Mouse (Mus musculus): ENCODE measurements around the gene Smim24. TPM values are rescaled to one million over a fixed set of nuclear protein-coding genes. Genes with fewer than 3 reads are reported as not detected.

Gene Smim24
- polyA plus RNA-seq, 1 experiment from 2014 or later = 3.1 TPM

GRCm38 (mm10) chr10:81412586-81413309 lies 19.9 kb downstream of the Smim24 start:
- Histone ChIP-seq H3K27ac (peak overlapping the region; percentile 66), H3K4me2 (no peak overlapping the region), H3K4me3 (no peak overlapping the region), H3K9ac (0 out of 2 replicates have a peak overlapping the region, but pooled peaks have one; percentile 17), H3K9me3 (no peaks in the 10 kb centered on the region), H3K27me3 (peaks cover 11% of the 10 kb centered on the region), H3K4me1 (peaks cover 98% of the 10 kb centered on the region), H3K36me3 (peaks cover 44% of the 10 kb centered on the region)
- WGBS = 72% methylated on average over 16 of the region's 16 CpGs
- ATAC-seq (ENCODE audit: insufficient number of reproducible peaks, insufficient read depth, low FRiP score, low TSS enrichment, low read depth) = no peak

- H3K9ac ChIP-seq = peak overlapping the region; percentile 44; the same call in 1 of the 2 replicates
- H3K27ac ChIP-seq = peak overlapping the region; percentile 48; the same call in 1 of the 2 replicates
- peak overlapping the region; percentile 14; the same call in 1 of the 2 replicates for H3K4me3 ChIP-seq
- H3K9me3 ChIP-seq = no peaks in the 10 kb centered on the region
- peaks cover 98% of the 10 kb centered on the region for H3K4me1 ChIP-seq
- 26% methylated on average over 26 of the region's 26 CpGs for WGBS
- peak overlapping the region; percentile 40 for H3K4me2 ChIP-seq
- ATAC-seq (ENCODE audit: insufficient number of reproducible peaks, insufficient read depth, low FRiP score, low TSS enrichment, low read depth) = no peak
- peaks cover 36% of the 10 kb centered on the region for H3K36me3 ChIP-seq
- H3K27me3 ChIP-seq = peaks cover 2% of the 10 kb centered on the region; the same call in 1 of the 2 replicates
Measured at GRCm38 (mm10) chr10:81413310-81414261, 20.7 kb downstream of the Smim24 start.

GRCm38 (mm10) chr10:81414682-81415081 lies 21.8 kb downstream of the Smim24 start:
- ATAC-seq (ENCODE audit: insufficient number of reproducible peaks, insufficient read depth, low FRiP score, low TSS enrichment, low read depth) = no peak
- Histone ChIP-seq H3K4me3 (no peak overlapping the region), H3K9ac (0 out of 2 replicates have a peak overlapping the region, but pooled peaks have one; percentile 21), H3K4me2 (peak overlapping the region; percentile 40; the same call in 1 of the 2 replicates), H3K4me1 (peaks cover 94% of the 10 kb centered on the region), H3K27ac (peak overlapping the region; percentile 55; the same call in 1 of the 2 replicates), H3K9me3 (no peaks in the 10 kb centered on the region), H3K27me3 (no peaks in the 10 kb centered on the region), H3K36me3 (peaks cover 43% of the 10 kb centered on the region)

GRCm38 (mm10) chr10:81415146-81415545 lies 22.3 kb downstream of the Smim24 start:
- Histone ChIP-seq H3K27me3 (no peaks in the 10 kb centered on the region), H3K27ac (peak overlapping the region; percentile 94; the same call in 1 of the 2 replicates), H3K4me3 (no peak overlapping the region), H3K9ac (0 out of 2 replicates have a peak overlapping the region, but pooled peaks have one; percentile 21), H3K36me3 (peaks cover 48% of the 10 kb centered on the region), H3K4me2 (no peak overlapping the region), H3K9me3 (no peaks in the 10 kb centered on the region), H3K4me1 (peaks cover 90% of the 10 kb centered on the region)
- ATAC-seq (ENCODE audit: insufficient number of reproducible peaks, insufficient read depth, low FRiP score, low TSS enrichment, low read depth) = no peak
- WGBS = 84% methylated on average over 5 of the region's 5 CpGs

- H3K27me3 ChIP-seq = no peaks in the 10 kb centered on the region
- no peaks in the 10 kb centered on the region for H3K9me3 ChIP-seq
- H3K4me3 ChIP-seq = no peak overlapping the region
- 0 out of 2 replicates have a peak overlapping the region, but pooled peaks have one; percentile 9 for H3K4me2 ChIP-seq
- 54% methylated on average over 17 of the region's 17 CpGs for WGBS
- peak overlapping the region; percentile 21; the same call in 1 of the 2 replicates for H3K9ac ChIP-seq
- ATAC-seq (ENCODE audit: insufficient number of reproducible peaks, insufficient read depth, low FRiP score, low TSS enrichment, low read depth) = no peak
- peaks cover 86% of the 10 kb centered on the region for H3K4me1 ChIP-seq
- H3K27ac ChIP-seq = peak overlapping the region; percentile 94
- peaks cover 50% of the 10 kb centered on the region for H3K36me3 ChIP-seq
Measured at GRCm38 (mm10) chr10:81415549-81416310, 22.9 kb downstream of the Smim24 start.

- H3K27ac ChIP-seq = peak overlapping the region; percentile 94
- peaks cover 76% of the 10 kb centered on the region for H3K4me1 ChIP-seq
- H3K9ac ChIP-seq = peak overlapping the region; percentile 69
- 1% methylated on average over 22 of the region's 26 CpGs for WGBS
- H3K4me3 ChIP-seq = peak overlapping the region; percentile 35
- H3K27me3 ChIP-seq = no peaks in the 10 kb centered on the region
- H3K36me3 ChIP-seq = peaks cover 50% of the 10 kb centered on the region
- ATAC-seq (ENCODE audit: insufficient number of reproducible peaks, insufficient read depth, low FRiP score, low TSS enrichment, low read depth) = peak; percentile 73
- no peaks in the 10 kb centered on the region for H3K9me3 ChIP-seq
- peak overlapping the region; percentile 62 for H3K4me2 ChIP-seq
Measured at GRCm38 (mm10) chr10:81416581-81417226, 23.9 kb downstream of the Smim24 start.

GRCm38 (mm10) chr10:81417227-81418215 lies 24.7 kb downstream of the Smim24 start:
- 42% methylated on average over 12 of the region's 12 CpGs for WGBS
- H3K27me3 ChIP-seq = no peaks in the 10 kb centered on the region

GRCm38 (mm10) chr10:81418216-81419070 lies 25.6 kb downstream of the Smim24 start:
- 41% methylated on average over 11 of the region's 11 CpGs for WGBS
- H3K9ac ChIP-seq = peak overlapping the region; percentile 54; the same call in 1 of the 2 replicates
- no peak overlapping the region for H3K4me3 ChIP-seq
- no peaks in the 10 kb centered on the region for H3K9me3 ChIP-seq
- no peak overlapping the region for H3K4me2 ChIP-seq
- ATAC-seq (ENCODE audit: insufficient number of reproducible peaks, insufficient read depth, low FRiP score, low TSS enrichment, low read depth) = no peak
- no peaks in the 10 kb centered on the region for H3K27me3 ChIP-seq
- peaks cover 58% of the 10 kb centered on the region for H3K4me1 ChIP-seq
- peak overlapping the region; percentile 94 for H3K27ac ChIP-seq
- peaks cover 35% of the 10 kb centered on the region for H3K36me3 ChIP-seq

More at GRCm38 (mm10) chr10:81417227-81418215, 24.7 kb downstream of the Smim24 start:
- Histone ChIP-seq H3K27ac (peak overlapping the region; percentile 94), H3K4me1 (peaks cover 68% of the 10 kb centered on the region), H3K4me3 (peak overlapping the region; percentile 35), H3K4me2 (peak overlapping the region; percentile 62), H3K36me3 (peaks cover 44% of the 10 kb centered on the region), H3K9ac (peak overlapping the region; percentile 69), H3K9me3 (no peaks in the 10 kb centered on the region)
- peak; percentile 3; the same call in 1 of the 2 replicates for ATAC-seq (ENCODE audit: insufficient number of reproducible peaks, insufficient read depth, low FRiP score, low TSS enrichment, low read depth)
